Mouse (Mus musculus): ENCODE measurements around the gene Kyat3. TPM values are rescaled to one million over a fixed set of nuclear protein-coding genes. Genes with fewer than 3 reads are reported as not detected.

Gene Kyat3
- total and polyA plus RNA-seq, 3 experiments: 11.7 to 25.6 TPM; not detected in 1

- DNase-seq (ENCODE audit: low read depth, low spot score): peak; percentile 91
- H3K79me2 ChIP-seq (ENCODE audit: control insufficient read depth, insufficient read depth, low read length, poor library complexity): no peaks in the 10 kb centered on the region
- no peak overlapping the region for H3K4me3 ChIP-seq (ENCODE audit: control insufficient read depth in 1 of 2, insufficient read depth in 1 of 2, low read depth in 2 of 2, low read length in 2 of 2)
- no peaks in the 10 kb centered on the region for H3K4me1 ChIP-seq (ENCODE audit: control insufficient read depth in 1 of 2, insufficient read depth in 2 of 2, low read length in 2 of 2)
- H3K27me3 ChIP-seq (ENCODE audit: control insufficient read depth in 1 of 2, insufficient read depth in 2 of 2, low read length in 2 of 2): no peaks in the 10 kb centered on the region
- no peaks in the 10 kb centered on the region for H3K36me3 ChIP-seq (ENCODE audit: control insufficient read depth in 1 of 2, insufficient read depth in 2 of 2, low read length in 2 of 2)
- H3K9me3 ChIP-seq (replicated peaks; ENCODE audit: insufficient read depth, low read length): no peaks in the 10 kb centered on the region
- H3K27ac ChIP-seq (ENCODE audit: control insufficient read depth, low read depth, low read length): no peak overlapping the region
- TF ChIP-seq JUND (IDR thresholded peaks at IDR 0.05; ENCODE audit: low read depth, low read length) (no peak), POLR2AphosphoS5 (IDR thresholded peaks at IDR 0.05; ENCODE audit: borderline replicate concordance, low read depth, low read length) (no peak), RAD21 (IDR thresholded peaks at IDR 0.05; ENCODE audit: low read depth, low read length) (peak; percentile 37), USF2 (IDR thresholded peaks at IDR 0.05; ENCODE audit: borderline replicate concordance in 1 of 2, insufficient read depth in 1 of 2, low read depth in 1 of 2, low read length in 2 of 2) (no peak), ZNF384 (IDR thresholded peaks at IDR 0.05; ENCODE audit: low read depth, low read length) (no peak), ZMIZ1 (IDR thresholded peaks at IDR 0.05; ENCODE audit: low read depth, low read length) (no peak), SMC3 (IDR thresholded peaks at IDR 0.05; ENCODE audit: low read depth, low read length) (peak; percentile 70), KAT2A (conservative IDR thresholded peaks at IDR 0.05; ENCODE audit: low read depth, low read length) (no peak), ZC3H11A (IDR thresholded peaks at IDR 0.05; ENCODE audit: low read depth, low read length) (peak; percentile 21; the same call in 1 of the 2 replicates), MEF2A (IDR thresholded peaks at IDR 0.05; ENCODE audit: extremely low read depth, insufficient replicate concordance, low read depth, low read length, poor library complexity, severe bottlenecking) (no peak), MAFK (IDR thresholded peaks at IDR 0.05; ENCODE audit: borderline replicate concordance, low read depth, low read length) (no peak), CTCF (IDR thresholded peaks at IDR 0.05 in 2 of 3, conservative IDR thresholded peaks at IDR 0.05 in 1 of 3; ENCODE audit: control insufficient read depth in 1 of 3, insufficient read depth in 1 of 3, low read depth in 2 of 3, low read length in 3 of 3, poor library complexity in 1 of 3, severe bottlenecking in 1 of 3) (peak; percentile 75 to 80 (median 78)), ELF1 (IDR thresholded peaks at IDR 0.05; ENCODE audit: low read depth, low read length) (no peak), USF1 (IDR thresholded peaks at IDR 0.05; ENCODE audit: low read depth, low read length) (no peak)
- H3K9ac ChIP-seq (ENCODE audit: control insufficient read depth, low read depth, low read length, poor library complexity, severe bottlenecking): no peak overlapping the region
Measured at GRCm38 (mm10) chr3:142743973-142744898, 43.4 kb downstream of the Kyat3 start.

GRCm38 (mm10) chr3:142745076-142745475 is 44.2 kb downstream of the Kyat3 start:
- no peak overlapping the region for H3K27ac ChIP-seq (ENCODE audit: control insufficient read depth, low read depth, low read length)
- H3K4me1 ChIP-seq (ENCODE audit: control insufficient read depth in 1 of 2, insufficient read depth in 2 of 2, low read length in 2 of 2): no peaks in the 10 kb centered on the region
- DNase-seq (ENCODE audit: low read depth, low spot score): no peak
- no peaks in the 10 kb centered on the region for H3K79me2 ChIP-seq (ENCODE audit: control insufficient read depth, insufficient read depth, low read length, poor library complexity)
- no peaks in the 10 kb centered on the region for H3K36me3 ChIP-seq (ENCODE audit: control insufficient read depth in 1 of 2, insufficient read depth in 2 of 2, low read length in 2 of 2)
- H3K9ac ChIP-seq (ENCODE audit: control insufficient read depth, low read depth, low read length, poor library complexity, severe bottlenecking): no peak overlapping the region
- no peaks in the 10 kb centered on the region for H3K27me3 ChIP-seq (ENCODE audit: control insufficient read depth in 1 of 2, insufficient read depth in 2 of 2, low read length in 2 of 2)
- no peaks in the 10 kb centered on the region for H3K9me3 ChIP-seq (replicated peaks; ENCODE audit: insufficient read depth, low read length)
- no peak overlapping the region for H3K4me3 ChIP-seq (ENCODE audit: control insufficient read depth in 1 of 2, insufficient read depth in 1 of 2, low read depth in 2 of 2, low read length in 2 of 2)
- TF ChIP-seq SIN3A (IDR thresholded peaks at IDR 0.05; ENCODE audit: low read length) (no peak), CHD2 (IDR thresholded peaks at IDR 0.05; ENCODE audit: low read length) (no peak), MEF2A (IDR thresholded peaks at IDR 0.05; ENCODE audit: extremely low read depth, insufficient replicate concordance, low read depth, low read length, poor library complexity, severe bottlenecking) (no peak), RAD21 (IDR thresholded peaks at IDR 0.05; ENCODE audit: low read depth, low read length) (no peak)

Measured in MEL (cell line).